Mouse (Mus musculus) neural tube, embryonic 12.5 days (tissue): ENCODE results near the gene Pgd. TPM values are rescaled to one million over a fixed set of nuclear protein-coding genes. Genes with fewer than 3 reads are reported as not detected.
"Not testable (repeated sequence)": the region's sequence is repeated elsewhere in the genome, so short reads cannot be mapped to it uniquely, and the experiment has no call there.

ENCODE experiments used
- ATAC-seq: fragments of 200-750 bp; cut with Nextera tagmentation; 2 replicates; pipeline ENCODE4 v1.8.0; 2017; ENCODE audit warnings: low read depth, mild to moderate bottlenecking, moderate TSS enrichment, moderate library complexity; ENCODE audit not compliant: low FRiP score
- H3K27ac ChIP-seq: fragments of 300-500 bp; sonication (generic); 2 replicates; pipeline ENCODE4 v1.5.1; 2016
- H3K27me3 ChIP-seq: fragments of 300-500 bp; sonication (generic); replicated peaks from 2 replicates; pipeline ENCODE4 v1.6.1; 2016; ENCODE audit warnings: mild to moderate bottlenecking
- H3K36me3 ChIP-seq: fragments of 300-500 bp; sonication (generic); 2 replicates; pipeline ENCODE4 v1.6.1; 2016; ENCODE audit warnings: mild to moderate bottlenecking
- H3K4me1 ChIP-seq: fragments of 300-500 bp; sonication (generic); 2 replicates; pipeline ENCODE4 v1.6.1; 2016
- H3K4me2 ChIP-seq: fragments of 300-500 bp; sonication (generic); replicated peaks from 2 replicates; pipeline ENCODE4 v1.6.1; 2016; ENCODE audit warnings: mild to moderate bottlenecking
- H3K4me3 ChIP-seq: fragments of 300-500 bp; sonication (generic); 2 replicates; pipeline ENCODE4 v1.5.1; 2016
- H3K9ac ChIP-seq: fragments of 300-500 bp; sonication (generic); 2 replicates; pipeline ENCODE4 v1.6.1; 2016; ENCODE audit warnings: mild to moderate bottlenecking
- H3K9me3 ChIP-seq: fragments of 300-500 bp; sonication (generic); 2 replicates; pipeline ENCODE4 v1.6.1; 2016; ENCODE audit warnings: mild to moderate bottlenecking
- WGBS: fragments of 180-500 bp; shearing (Covaris S2); methylation state at CpG from one replicate; pipeline ENCODE4 v1.1.7; 2016; 5-methylcytosine and 5-hydroxymethylcytosine counted together
- polyA plus RNA-seq: library from polyadenylated mRNA; unstranded; fragments of >200 nt; fragmentation: Nextera tagmentation; extraction: Ambion mirVana; gene quantifications from 2 replicates; pipeline ENCODE4 v1.2.1, GENCODE M21; 2016

The Pgd gene
- polyA plus RNA-seq, 1 experiment from 2014 or later = 127 TPM

- H3K27ac ChIP-seq = no peak overlapping the region
Measured at GRCm38 (mm10) chr4:149179573-149179972, 13.0 kb upstream of the Pgd start.

DNA sequence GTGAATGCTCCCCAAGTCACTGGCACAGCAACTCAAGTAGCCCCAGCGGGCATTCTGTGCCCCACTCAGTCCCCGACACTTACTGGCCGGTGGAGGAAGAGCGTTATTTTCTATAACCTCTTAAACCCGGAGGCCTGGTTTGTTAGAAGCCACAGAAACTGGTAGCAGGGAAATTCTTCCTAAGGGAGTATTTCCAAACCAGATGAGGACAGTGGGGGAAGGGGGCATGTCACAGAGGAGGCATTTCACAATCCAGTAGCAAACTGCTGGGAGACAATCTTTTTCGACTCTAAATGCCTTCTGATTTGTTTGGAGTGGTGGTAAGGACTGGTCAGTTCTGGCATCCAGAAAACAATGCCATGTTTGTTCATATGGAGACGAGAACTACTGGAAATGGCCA lies 12.6 kb upstream of the Pgd start:
- Histone ChIP-seq H3K27ac (0 out of 2 replicates have a peak overlapping the region, but pooled peaks have one; percentile 17), H3K4me2 (no peak overlapping the region), H3K36me3 (peaks cover 81% of the 10 kb centered on the region), H3K4me1 (no peaks in the 10 kb centered on the region), H3K9ac (no peak overlapping the region), H3K27me3 (no peaks in the 10 kb centered on the region), H3K9me3 (no peaks in the 10 kb centered on the region), H3K4me3 (no peak overlapping the region)
- WGBS = 76% methylated on average over 7 of the region's 7 CpGs
- ATAC-seq = no peak

More at GRCm38 (mm10) chr4:149179573-149179972, 13.0 kb upstream of the Pgd start:
- Histone ChIP-seq H3K9me3 (no peaks in the 10 kb centered on the region), H3K4me3 (no peak overlapping the region), H3K27me3 (no peaks in the 10 kb centered on the region), H3K36me3 (peaks cover 85% of the 10 kb centered on the region), H3K4me1 (no peaks in the 10 kb centered on the region), H3K4me2 (no peak overlapping the region), H3K9ac (no peak overlapping the region)
- ATAC-seq = no peak
- 59% methylated on average over 4 of the region's 4 CpGs for WGBS

DNA sequence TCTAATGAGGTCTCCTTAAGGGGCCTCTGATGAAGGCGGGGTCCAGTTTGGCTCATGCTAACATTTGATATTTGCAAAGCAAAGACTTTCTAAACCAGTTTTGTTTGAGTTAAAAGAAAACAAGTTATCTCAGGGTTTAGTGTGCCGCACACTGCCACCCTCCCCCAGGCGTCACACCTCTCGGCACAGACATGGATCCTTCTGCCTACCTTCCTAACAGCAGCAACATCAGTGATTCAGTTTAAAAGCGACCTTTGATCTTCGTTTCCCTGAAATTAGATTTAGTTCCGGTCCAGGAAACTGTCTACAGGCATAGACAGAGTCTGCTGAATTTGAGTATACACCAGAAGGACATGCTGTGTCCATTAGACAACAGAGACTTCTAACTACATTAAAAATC lies 11.8 kb upstream of the Pgd start:
- Histone ChIP-seq H3K27ac (no peak overlapping the region), H3K9me3 (no peaks in the 10 kb centered on the region), H3K9ac (no peak overlapping the region), H3K4me1 (no peaks in the 10 kb centered on the region), H3K4me3 (no peak overlapping the region), H3K36me3 (peaks cover 73% of the 10 kb centered on the region), H3K4me2 (no peak overlapping the region), H3K27me3 (no peaks in the 10 kb centered on the region)
- 71% methylated on average over 7 of the region's 7 CpGs for WGBS
- no peak for ATAC-seq

DNA sequence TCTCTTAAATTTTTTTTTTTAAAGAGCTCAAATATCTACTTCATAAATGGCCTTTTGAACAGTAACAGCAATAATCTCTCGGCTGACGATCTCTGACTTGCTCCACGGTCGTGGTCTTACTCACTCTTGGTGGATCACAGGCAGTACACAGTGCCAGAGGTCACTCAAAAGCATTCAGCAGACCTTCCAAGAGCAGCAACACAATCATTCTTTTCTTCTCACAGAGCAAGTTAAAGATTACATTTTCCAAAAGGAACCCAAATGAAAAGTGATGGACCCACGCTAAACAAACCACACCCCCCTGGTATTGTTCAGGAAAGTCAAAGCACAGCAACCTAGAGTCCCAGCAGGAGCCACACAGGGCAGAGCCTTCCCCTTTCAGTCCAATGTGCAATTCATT lies 10.5 kb upstream of the Pgd start:
- Histone ChIP-seq H3K4me1 (no peaks in the 10 kb centered on the region), H3K27me3 (no peaks in the 10 kb centered on the region), H3K4me3 (no peak overlapping the region), H3K4me2 (no peak overlapping the region), H3K9me3 (no peaks in the 10 kb centered on the region), H3K36me3 (peaks cover 60% of the 10 kb centered on the region), H3K27ac (no peak overlapping the region), H3K9ac (no peak overlapping the region)
- WGBS = 44% methylated on average over 5 of the region's 5 CpGs
- no peak for ATAC-seq

DNA sequence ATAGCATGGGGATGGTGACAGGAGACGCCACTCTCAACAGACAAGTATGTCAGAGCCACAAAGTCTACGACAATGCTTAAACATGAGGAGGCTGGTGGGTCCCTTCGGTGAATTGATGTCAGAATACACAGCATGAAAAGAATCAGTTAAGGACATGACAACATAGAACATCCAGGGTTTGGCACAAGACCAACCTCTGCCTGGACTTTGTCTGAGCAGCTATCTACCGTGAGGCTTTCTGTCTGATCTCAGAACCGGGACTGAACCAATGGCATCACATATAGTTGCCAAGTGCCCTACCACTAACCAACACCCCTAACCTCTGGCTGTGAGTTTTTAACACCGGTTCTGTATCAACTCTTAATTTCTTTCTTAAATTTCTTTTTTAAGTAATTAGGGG lies 10.1 kb upstream of the Pgd start:
- Histone ChIP-seq H3K4me2 (no peak overlapping the region), H3K9ac (no peak overlapping the region), H3K27me3 (no peaks in the 10 kb centered on the region), H3K4me3 (no peak overlapping the region), H3K27ac (no peak overlapping the region), H3K36me3 (peaks cover 56% of the 10 kb centered on the region), H3K4me1 (no peaks in the 10 kb centered on the region), H3K9me3 (no peaks in the 10 kb centered on the region)
- no peak for ATAC-seq
- WGBS = 81% methylated on average over 6 of the region's 6 CpGs

GRCm38 (mm10) chr4:149173661-149174060 lies 7.1 kb upstream of the Pgd start:
- 89% methylated on average over 6 of the region's 6 CpGs for WGBS
- ATAC-seq = no peak

DNA sequence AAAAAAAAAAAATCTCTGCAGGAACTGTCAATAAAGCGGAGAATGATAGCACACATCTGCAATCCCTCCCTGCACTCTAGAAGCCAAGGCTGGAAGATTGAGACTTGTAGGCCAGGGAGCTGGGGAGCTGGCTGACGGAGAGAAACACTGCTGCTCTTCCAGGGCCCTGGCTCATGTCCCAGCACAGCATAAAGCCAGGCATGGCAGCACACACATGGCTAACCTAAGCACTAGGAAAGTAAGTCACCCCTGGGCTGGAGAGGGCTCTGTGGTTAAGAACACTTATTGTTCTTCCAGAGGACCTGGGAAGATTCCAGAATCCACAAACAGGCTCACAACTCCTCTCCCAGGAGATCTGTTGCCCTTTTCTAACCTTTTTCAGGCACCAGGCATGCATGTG lies 6.1 kb upstream of the Pgd start:
- no peak overlapping the region for H3K4me2 ChIP-seq
- 71% methylated on average over 2 of the region's 2 CpGs for WGBS
- peaks cover 20% of the 10 kb centered on the region for H3K36me3 ChIP-seq
- no peaks in the 10 kb centered on the region for H3K4me1 ChIP-seq
- no peaks in the 10 kb centered on the region for H3K27me3 ChIP-seq
- no peak for ATAC-seq
- no peak overlapping the region for H3K9ac ChIP-seq
- H3K27ac ChIP-seq = no peak overlapping the region
- H3K9me3 ChIP-seq = no peaks in the 10 kb centered on the region
- H3K4me3 ChIP-seq = no peak overlapping the region

More at GRCm38 (mm10) chr4:149173661-149174060, 7.1 kb upstream of the Pgd start:
- Histone ChIP-seq H3K4me1 (no peaks in the 10 kb centered on the region), H3K27ac (no peak overlapping the region), H3K4me2 (no peak overlapping the region), H3K9ac (no peak overlapping the region), H3K36me3 (peaks cover 26% of the 10 kb centered on the region), H3K9me3 (no peaks in the 10 kb centered on the region), H3K27me3 (no peaks in the 10 kb centered on the region), H3K4me3 (no peak overlapping the region)

GRCm38 (mm10) chr4:149172083-149172482 lies 5.5 kb upstream of the Pgd start:
- Histone ChIP-seq H3K27me3 (no peaks in the 10 kb centered on the region), H3K4me2 (no peak overlapping the region), H3K4me3 (no peak overlapping the region), H3K4me1 (no peaks in the 10 kb centered on the region), H3K27ac (no peak overlapping the region), H3K9me3 (no peaks in the 10 kb centered on the region), H3K36me3 (peaks cover 17% of the 10 kb centered on the region), H3K9ac (no peak overlapping the region)
- WGBS = 92% methylated on average over 5 of the region's 5 CpGs
- ATAC-seq = no peak

DNA sequence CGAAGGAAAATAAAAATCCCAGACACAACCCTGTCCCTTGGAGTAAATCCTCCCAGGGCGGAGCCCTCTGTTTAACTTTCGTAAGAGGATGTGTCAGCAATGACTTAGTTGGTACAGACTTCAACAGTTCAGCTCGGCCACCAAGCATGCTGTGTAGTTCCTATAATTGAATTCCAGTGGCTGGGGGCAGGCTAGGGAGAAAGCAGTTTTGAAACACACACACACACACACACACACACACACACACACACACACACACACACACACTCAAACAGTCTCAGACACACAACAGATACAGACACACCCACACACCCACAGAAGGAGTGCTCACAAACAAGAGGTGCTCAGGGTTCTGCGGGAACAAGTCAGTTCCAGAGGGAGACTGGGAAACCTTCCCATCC lies 5.0 kb upstream of the Pgd start:
- ATAC-seq = no peak
- Histone ChIP-seq H3K9ac (no peak overlapping the region), H3K27ac (no peak overlapping the region), H3K4me2 (no peak overlapping the region), H3K36me3 (peaks cover 14% of the 10 kb centered on the region; the same call in 1 of the 2 replicates), H3K27me3 (no peaks in the 10 kb centered on the region), H3K4me1 (no peaks in the 10 kb centered on the region), H3K4me3 (no peak overlapping the region), H3K9me3 (no peaks in the 10 kb centered on the region)
- WGBS = 81% methylated on average over 5 of the region's 5 CpGs

- WGBS = 79% methylated on average over 7 of the region's 7 CpGs
- Histone ChIP-seq H3K4me2 (no peak overlapping the region), H3K27me3 (no peaks in the 10 kb centered on the region), H3K9me3 (no peaks in the 10 kb centered on the region), H3K27ac (no peak overlapping the region), H3K9ac (no peak overlapping the region), H3K4me1 (peaks cover 4% of the 10 kb centered on the region; the same call in 1 of the 2 replicates), H3K4me3 (no peak overlapping the region), H3K36me3 (peaks cover 7% of the 10 kb centered on the region; the same call in 1 of the 2 replicates)
- ATAC-seq = no peak
Measured at GRCm38 (mm10) chr4:149170394-149170931, 3.9 kb upstream of the Pgd start.

GRCm38 (mm10) chr4:149169926-149170325 lies 3.4 kb upstream of the Pgd start:
- H3K36me3 ChIP-seq, H3K27me3 ChIP-seq, H3K27ac ChIP-seq, H3K4me1 ChIP-seq, ATAC-seq, H3K4me3 ChIP-seq, H3K9me3 ChIP-seq, H3K9ac ChIP-seq, H3K4me2 ChIP-seq: not testable (repeated sequence)
- WGBS = 81% methylated on average over 7 of the region's 8 CpGs

DNA sequence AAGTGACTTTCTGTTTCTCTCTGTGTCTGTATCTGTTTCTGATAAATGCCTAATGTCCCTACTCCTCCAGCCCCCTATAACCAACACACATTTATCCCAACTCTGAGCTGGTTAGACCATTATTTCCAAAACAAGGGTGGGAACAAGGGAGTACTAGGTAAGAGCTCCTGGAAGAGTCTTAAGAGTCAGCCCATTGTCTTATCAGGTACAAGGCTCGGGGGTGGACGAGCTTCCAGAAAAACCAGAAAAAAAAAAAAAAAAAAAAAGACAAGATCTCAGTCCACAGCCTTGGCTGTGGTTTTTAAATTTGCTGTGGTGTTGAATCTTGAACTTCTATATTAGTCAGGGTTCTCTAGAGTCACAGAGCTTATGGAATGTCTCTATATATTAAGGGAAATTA lies 1.4 kb upstream of the Pgd start:
- H3K4me3 ChIP-seq = no peak overlapping the region
- H3K9ac ChIP-seq = no peak overlapping the region
- no peaks in the 10 kb centered on the region for H3K27me3 ChIP-seq
- peak overlapping the region; percentile 95; the same call in 1 of the 2 replicates for H3K4me2 ChIP-seq
- H3K9me3 ChIP-seq = no peaks in the 10 kb centered on the region
- peaks cover 8% of the 10 kb centered on the region; the same call in 1 of the 2 replicates for H3K36me3 ChIP-seq
- WGBS = 87% methylated on average over 2 of the region's 2 CpGs
- no peak for ATAC-seq
- H3K27ac ChIP-seq = no peak overlapping the region
- peaks cover 9% of the 10 kb centered on the region; the same call in 1 of the 2 replicates for H3K4me1 ChIP-seq

GRCm38 (mm10) chr4:149166957-149167611 lies 513 bp upstream of the Pgd start:
- Histone ChIP-seq H3K27ac (no peak overlapping the region), H3K27me3 (no peaks in the 10 kb centered on the region), H3K4me1 (peaks cover 9% of the 10 kb centered on the region; the same call in 1 of the 2 replicates), H3K4me2 (peak overlapping the region; percentile 95), H3K4me3 (peak overlapping the region; percentile 73), H3K36me3 (peaks cover 11% of the 10 kb centered on the region), H3K9ac (peak overlapping the region; percentile 70), H3K9me3 (no peaks in the 10 kb centered on the region)
- WGBS = 2% methylated on average over 27 of the region's 27 CpGs
- ATAC-seq = peak; percentile 62
